7 mouse cellular contexts compared by ENCODE assay signal in the genomic region with DNA sequence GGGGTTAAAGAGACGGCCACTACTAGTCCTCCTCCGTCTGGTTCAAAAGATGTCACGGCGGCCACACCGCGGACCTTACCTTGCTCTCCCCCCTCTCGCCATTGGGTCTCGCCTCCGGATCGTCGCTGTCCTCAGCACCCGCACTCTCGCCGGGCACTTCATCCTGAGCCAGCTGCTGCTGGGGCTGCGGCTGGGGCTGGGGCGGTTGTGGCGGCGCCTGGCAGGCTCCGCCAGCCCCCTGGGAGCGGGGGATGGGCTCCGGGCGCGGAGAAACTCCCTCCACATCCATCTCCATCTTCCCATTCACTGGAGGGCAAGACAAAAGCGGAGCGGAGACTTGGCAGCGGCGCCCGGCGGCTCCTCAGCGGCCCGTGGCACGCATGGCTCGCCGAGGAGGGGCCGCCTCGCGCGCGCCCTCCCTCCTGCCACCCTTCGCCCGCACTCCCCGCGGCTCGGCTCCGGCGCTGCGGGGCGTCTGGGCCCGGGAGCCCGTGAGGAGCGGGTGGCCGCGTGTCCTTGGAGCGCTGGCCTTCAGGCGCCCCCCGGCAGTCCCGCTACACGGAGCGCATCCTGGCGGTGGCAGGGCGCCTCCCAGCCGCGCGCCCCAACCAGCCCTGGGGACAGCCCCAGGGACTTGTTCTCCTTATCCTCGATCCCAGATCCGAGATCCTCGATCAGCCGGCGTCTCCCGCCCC.
DNase-seq lines count a peak whose midpoint lies in the region; ATAC-seq and TF ChIP-seq lines count a peak whose summit lies in the region.

No protein-coding gene starts in this region.

- H3K9me3 ChIP-seq in embryonic facial prominence, embryonic 11.5 days (replicated peaks; ENCODE audit: control insufficient read depth, low read length), result no peaks in the 10 kb centered on the region
- no peaks in the 10 kb centered on the region for H3K9me3 ChIP-seq in heart, postnatal 0 days (replicated peaks; ENCODE audit: control insufficient read depth, low read length)
- no peaks in the 10 kb centered on the region for H3K9me3 ChIP-seq in limb, embryonic 10.5 days (replicated peaks)
- H3K9me3 ChIP-seq in midbrain, embryonic 14.5 days (ENCODE audit: control insufficient read depth, low read length), result no peaks in the 10 kb centered on the region

- H3K4me1 ChIP-seq in embryonic facial prominence, embryonic 11.5 days (ENCODE audit: control insufficient read depth, insufficient read depth, low read length), result no peaks in the 10 kb centered on the region; the same call in none of the 2 replicates
- peaks cover 9% of the 10 kb centered on the region; the same call in 1 of the 2 replicates for H3K4me1 ChIP-seq in heart, postnatal 0 days (ENCODE audit: control insufficient read depth, insufficient read depth)
- H3K4me1 ChIP-seq in limb, embryonic 10.5 days, result peaks cover 19% of the 10 kb centered on the region
- peaks cover 18% of the 10 kb centered on the region for H3K4me1 ChIP-seq in midbrain, embryonic 14.5 days (ENCODE audit: control insufficient read depth, insufficient read depth, low read length)

- H3K4me2 ChIP-seq in embryonic facial prominence, embryonic 11.5 days (ENCODE audit: low read depth, low read length), result peak overlapping the region; percentile 99
- peak overlapping the region; percentile 75 for H3K4me2 ChIP-seq in heart, postnatal 0 days (ENCODE audit: low read depth, low read length)
- H3K4me2 ChIP-seq in midbrain, embryonic 14.5 days (ENCODE audit: low read length), result peak overlapping the region; percentile 90

- DNase-seq in ES-CJ7 (ENCODE audit: low read depth, low spot score), result peak; percentile 46
- DNase-seq in adrenal gland, adult 2 months, result peak; percentile 55
- DNase-seq in embryonic facial prominence, embryonic 11.5 days (ENCODE audit: low spot score), result peak; percentile 55
- DNase-seq in heart, postnatal 0 days (ENCODE audit: low spot score), result no peak
- DNase-seq in limb, embryonic 10.5 days (ENCODE audit: low spot score), result peak; percentile 68
- DNase-seq in midbrain, embryonic 14.5 days, result peak; percentile 82
- DNase-seq in testis, postnatal 10 days (ENCODE audit: low spot score), result peak; percentile 56

- WGBS in embryonic facial prominence, embryonic 11.5 days, result under 1% methylated on average over 63 of the region's 70 CpGs
- under 1% methylated on average over 63 of the region's 70 CpGs for WGBS in heart, postnatal 0 days
- 0% methylated on average over 70 of the region's 70 CpGs for WGBS in limb, embryonic 10.5 days
- WGBS in midbrain, embryonic 14.5 days, result 0% methylated on average over 62 of the region's 70 CpGs

- H3K27ac ChIP-seq in embryonic facial prominence, embryonic 11.5 days (replicated peaks; ENCODE audit: low read depth, low read length), result no peak overlapping the region
- H3K27ac ChIP-seq in heart, postnatal 0 days (ENCODE audit: low read depth), result no peak overlapping the region
- peak overlapping the region; percentile 77 for H3K27ac ChIP-seq in limb, embryonic 10.5 days
- peak overlapping the region; percentile 85 for H3K27ac ChIP-seq in midbrain, embryonic 14.5 days (replicated peaks; ENCODE audit: low read depth, low read length)

- no peak for TF ChIP-seq CTCF in heart, postnatal 0 days (IDR thresholded peaks at IDR 0.05; ENCODE audit: low read depth)

- peaks cover 13% of the 10 kb centered on the region for H3K27me3 ChIP-seq in embryonic facial prominence, embryonic 11.5 days (ENCODE audit: control insufficient read depth, insufficient read depth, low read length)
- H3K27me3 ChIP-seq in heart, postnatal 0 days (ENCODE audit: control insufficient read depth, insufficient read depth, low read length), result peaks cover 50% of the 10 kb centered on the region
- peaks cover 58% of the 10 kb centered on the region for H3K27me3 ChIP-seq in limb, embryonic 10.5 days (ENCODE audit: low read depth, poor library complexity, severe bottlenecking)
- H3K27me3 ChIP-seq in midbrain, embryonic 14.5 days (ENCODE audit: control insufficient read depth, insufficient read depth, low read length), result peaks cover 7% of the 10 kb centered on the region; the same call in 1 of the 2 replicates

- peak; percentile 83 for ATAC-seq in embryonic facial prominence, embryonic 11.5 days (replicated peaks; ENCODE audit: insufficient number of reproducible peaks, low FRiP score, low TSS enrichment, low read depth)
- peak; percentile 57 for ATAC-seq in heart, postnatal 0 days (ENCODE audit: insufficient read depth, low read depth)
- ATAC-seq in midbrain, embryonic 14.5 days (ENCODE audit: low FRiP score, low TSS enrichment), result peak; percentile 83

- peak overlapping the region; percentile 63 for H3K4me3 ChIP-seq in embryonic facial prominence, embryonic 11.5 days (ENCODE audit: low read depth, low read length)
- H3K4me3 ChIP-seq in heart, postnatal 0 days (ENCODE audit: low read depth, low read length), result peak overlapping the region; percentile 50
- H3K4me3 ChIP-seq in limb, embryonic 10.5 days, result peak overlapping the region; percentile 75
- H3K4me3 ChIP-seq in midbrain, embryonic 14.5 days (replicated peaks; ENCODE audit: low read depth, low read length), result peak overlapping the region; percentile 63

- no peak for TF ChIP-seq EP300 in heart, postnatal 0 days (IDR thresholded peaks at IDR 0.05; ENCODE audit: low read depth)

- H3K36me3 ChIP-seq in embryonic facial prominence, embryonic 11.5 days (replicated peaks; ENCODE audit: control insufficient read depth, insufficient read depth, low read depth, low read length), result no peaks in the 10 kb centered on the region
- H3K36me3 ChIP-seq in heart, postnatal 0 days (replicated peaks; ENCODE audit: control insufficient read depth, insufficient read depth, low read length), result no peaks in the 10 kb centered on the region
- H3K36me3 ChIP-seq in limb, embryonic 10.5 days, result no peaks in the 10 kb centered on the region
- H3K36me3 ChIP-seq in midbrain, embryonic 14.5 days (ENCODE audit: control insufficient read depth, insufficient read depth, low read length), result no peaks in the 10 kb centered on the region

- peak overlapping the region; percentile 60 for H3K9ac ChIP-seq in embryonic facial prominence, embryonic 11.5 days (replicated peaks; ENCODE audit: low read length)
- no peak overlapping the region for H3K9ac ChIP-seq in heart, postnatal 0 days (replicated peaks; ENCODE audit: low read depth, low read length)
- H3K9ac ChIP-seq in midbrain, embryonic 14.5 days (replicated peaks; ENCODE audit: low read length), result peak overlapping the region; percentile 76

Comparison
In these comparisons a context has a peak if more than half of its experiments do, and no peak if none do; other contexts are left out.
1. H3K27ac ChIP-seq: peak in limb, embryonic 10.5 days (single experiment) and midbrain, embryonic 14.5 days (single experiment); none in embryonic facial prominence, embryonic 11.5 days (single experiment) and heart, postnatal 0 days (single experiment).
2. Peak in every context shown above with its lines, with median percentiles within 50 percentile points of each other: ATAC-seq, H3K4me2 ChIP-seq and H3K4me3 ChIP-seq.